Mouse (Mus musculus) induced T-regulatory cell, adult 2 months (primary cell): ENCODE data around the gene Psmc6.

Source experiments
- DNase-seq: peaks from one replicate; pipeline ENCODE4 v3.0.0-alpha.2; 2012; ENCODE audit warnings: low read depth

Gene Psmc6

DNA sequence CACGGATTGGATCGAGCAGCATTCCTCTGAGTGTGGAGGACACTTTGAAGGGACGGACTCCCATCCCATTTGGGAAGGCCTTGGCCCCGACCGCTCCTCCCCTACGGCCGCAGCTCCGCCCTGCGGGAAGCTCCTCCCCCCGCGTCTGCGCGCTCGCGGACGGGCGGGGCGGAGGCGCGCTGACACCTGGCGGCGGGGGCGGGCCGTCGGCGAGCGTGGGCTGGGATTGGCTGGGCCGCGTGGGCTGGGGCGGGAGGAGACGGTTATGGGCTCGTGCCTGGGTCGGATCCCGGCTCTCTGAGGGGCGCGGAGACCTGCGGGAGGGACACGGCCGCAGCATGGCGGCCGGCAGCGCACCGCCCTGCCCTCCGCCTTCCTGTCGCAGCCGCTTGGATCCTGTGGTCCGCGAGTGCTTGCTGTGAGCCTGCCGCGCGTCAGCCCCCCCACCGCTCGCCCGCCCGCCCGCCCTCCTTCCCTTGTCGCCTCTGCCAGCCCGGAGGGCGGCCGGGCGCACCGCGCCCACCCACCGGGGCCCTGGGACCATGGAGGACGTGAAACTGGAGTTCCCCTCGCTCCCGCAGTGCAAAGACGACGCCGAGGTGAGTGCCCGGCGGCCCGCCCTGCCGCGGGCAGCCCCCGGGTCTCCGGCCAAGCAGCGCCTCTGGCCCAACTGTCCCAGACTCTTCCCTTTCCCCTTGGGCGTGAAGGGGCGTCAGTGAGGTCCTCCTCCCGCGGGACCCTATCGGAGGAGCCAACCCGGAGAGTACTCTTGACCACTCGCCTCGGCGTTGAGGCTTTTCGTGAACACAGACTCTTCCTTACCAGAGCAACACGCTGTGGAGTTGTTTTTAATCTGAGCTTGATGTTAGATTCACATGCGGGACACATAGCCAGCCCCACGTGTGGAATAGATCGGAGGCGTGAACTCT is 21.6 kb downstream of the Psmc6 start, which contains the start of gene Styx:
Gene Styx, plus strand, starts transcription at position 163 of the 929 bp plus-strand sequence.
- DNase-seq, result peak; percentile 94

DNA sequence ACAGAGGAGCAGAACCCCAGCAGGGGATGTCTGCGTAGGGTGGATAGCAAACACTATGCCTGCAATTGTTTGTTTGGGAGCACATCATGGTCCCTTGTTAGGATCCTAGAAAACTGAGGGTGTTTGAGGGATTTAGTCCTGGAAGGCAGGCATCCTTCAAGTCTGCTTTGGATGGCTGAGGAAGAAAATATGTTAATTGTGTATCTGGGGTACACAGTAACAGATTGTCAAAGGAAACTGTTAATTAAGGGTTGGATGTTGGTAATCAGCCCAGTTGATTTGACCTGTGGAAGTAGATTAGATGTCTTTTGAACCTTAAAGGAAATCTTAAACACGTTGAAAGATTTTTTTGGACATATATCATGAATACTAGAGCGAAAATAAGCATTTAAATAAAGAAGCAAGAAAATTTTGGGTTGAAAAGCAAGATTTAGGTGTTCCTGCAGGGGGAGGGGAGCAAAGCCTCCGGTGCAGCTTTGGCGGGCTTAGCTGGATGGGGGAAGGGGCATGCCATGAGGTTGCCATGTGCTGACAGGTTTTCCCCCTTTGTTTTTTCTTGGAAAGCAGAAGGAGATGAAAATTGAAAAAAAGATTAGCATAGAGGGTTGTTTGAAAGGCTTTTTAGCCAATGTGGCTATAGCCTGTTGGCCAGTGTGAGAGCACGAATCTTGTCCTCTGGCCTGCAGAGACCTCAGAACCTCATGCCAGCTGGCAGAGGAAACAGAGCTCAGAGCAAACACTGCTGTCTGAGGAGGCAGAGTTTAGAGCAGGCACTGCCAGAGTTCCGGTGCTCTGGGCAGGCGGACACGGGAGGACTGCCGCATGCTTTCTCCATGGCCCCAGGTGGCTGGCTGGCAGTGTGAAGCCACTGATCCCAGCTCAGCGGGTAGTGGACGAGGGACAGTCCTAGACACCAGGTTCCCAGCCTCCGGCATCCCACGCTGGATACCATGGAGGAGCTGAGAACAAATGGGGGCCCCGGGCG is 34.9 kb downstream of the Psmc6 start:
- DNase-seq, result no peak

DNA sequence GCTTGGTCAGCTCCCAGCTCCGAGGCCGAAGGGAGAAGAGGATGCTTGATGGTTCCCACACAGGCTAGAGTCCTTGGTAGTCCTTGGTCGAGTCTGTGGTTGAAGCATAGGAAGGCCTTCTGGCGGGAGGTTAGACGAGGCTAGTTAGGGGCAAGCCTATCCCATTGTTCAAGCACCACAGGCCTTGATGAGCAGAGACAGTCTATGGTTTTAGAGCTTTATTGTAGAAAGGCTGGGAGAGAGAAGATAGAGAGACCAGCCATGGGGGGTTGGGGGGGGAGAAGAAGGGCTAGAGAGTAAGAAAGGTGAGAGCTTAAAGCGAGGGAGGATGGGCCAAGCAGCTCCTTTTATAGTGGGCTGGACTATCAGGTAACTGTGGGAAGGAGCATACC is 35.6 kb downstream of the Psmc6 start:
- no peak for DNase-seq

DNA sequence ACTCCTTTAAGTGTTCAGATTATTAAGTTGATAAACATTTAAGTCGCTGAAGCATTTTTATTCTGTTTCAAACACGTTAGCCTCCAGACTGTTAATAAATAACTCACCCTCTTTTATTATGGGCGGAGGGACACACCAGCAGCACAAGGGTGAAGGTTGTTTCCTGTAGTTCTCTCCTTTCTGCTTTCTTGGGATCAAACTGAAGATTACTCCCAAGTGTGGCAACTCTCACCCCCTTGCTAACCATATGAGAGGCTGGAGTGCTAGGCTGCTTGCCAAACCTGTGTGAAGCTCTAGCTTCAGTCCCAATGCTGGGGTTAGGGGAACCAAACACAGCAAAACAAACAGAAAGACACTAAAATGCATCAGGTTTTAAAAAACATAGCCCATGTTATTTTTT is 49.2 kb downstream of the Psmc6 start:
- no peak for DNase-seq

DNA sequence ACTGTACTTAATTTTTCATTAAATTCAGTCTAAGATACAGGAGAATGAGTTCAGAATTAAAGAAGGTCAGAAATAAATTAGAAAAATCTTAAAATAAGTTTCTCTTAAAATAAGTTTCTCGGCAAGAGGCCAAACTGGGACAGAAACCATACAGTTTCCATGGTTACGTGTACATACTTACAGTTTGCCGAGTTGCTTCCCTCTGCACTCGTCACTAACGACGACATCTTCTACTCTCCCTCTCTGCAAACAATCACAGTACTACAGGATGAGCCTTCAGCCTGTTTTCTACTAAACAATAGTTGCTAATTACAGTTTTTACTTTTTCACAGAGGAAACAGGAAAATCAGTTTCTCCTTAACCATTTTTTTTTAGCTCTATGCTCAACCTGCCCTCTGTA is 51.2 kb downstream of the Psmc6 start:
- DNase-seq, result no peak

DNA sequence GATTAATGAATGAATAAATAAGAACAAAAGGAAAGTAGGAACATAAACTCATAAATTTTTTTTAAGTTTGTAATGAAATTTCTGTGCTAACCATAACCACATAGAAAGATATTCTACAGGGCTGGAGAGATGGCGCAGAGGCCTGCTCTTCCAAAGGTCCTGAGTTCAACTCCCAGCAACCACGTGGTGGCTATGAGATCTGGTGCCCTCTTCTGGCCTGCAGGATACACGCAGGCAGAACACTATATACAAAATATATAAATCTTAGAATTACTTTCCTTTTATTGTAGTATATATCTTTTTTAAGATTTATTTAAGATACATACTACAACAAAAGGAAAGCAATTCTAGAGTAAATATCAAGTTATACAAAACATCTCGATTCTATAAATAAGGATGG is 53.3 kb downstream of the Psmc6 start:
- no peak for DNase-seq

DNA sequence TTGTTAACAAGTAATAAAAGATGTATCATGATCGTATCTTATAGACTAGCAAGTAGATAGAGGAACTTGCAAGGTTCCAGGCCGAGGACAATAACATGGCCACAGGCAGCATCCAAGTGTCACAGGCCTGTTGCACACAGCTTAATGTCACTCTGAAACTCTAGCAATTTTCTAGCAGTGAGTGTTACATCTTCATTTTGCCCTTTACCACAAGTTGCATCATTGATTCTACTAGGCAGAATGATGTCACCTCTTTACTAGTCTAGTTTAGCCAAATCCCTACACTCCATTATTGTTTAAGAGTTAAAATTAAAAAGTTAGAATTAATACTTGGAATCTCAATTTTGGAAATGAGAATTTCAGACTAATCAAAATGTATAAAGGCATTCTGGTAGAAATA is 56.0 kb downstream of the Psmc6 start:
- no peak for DNase-seq

DNA sequence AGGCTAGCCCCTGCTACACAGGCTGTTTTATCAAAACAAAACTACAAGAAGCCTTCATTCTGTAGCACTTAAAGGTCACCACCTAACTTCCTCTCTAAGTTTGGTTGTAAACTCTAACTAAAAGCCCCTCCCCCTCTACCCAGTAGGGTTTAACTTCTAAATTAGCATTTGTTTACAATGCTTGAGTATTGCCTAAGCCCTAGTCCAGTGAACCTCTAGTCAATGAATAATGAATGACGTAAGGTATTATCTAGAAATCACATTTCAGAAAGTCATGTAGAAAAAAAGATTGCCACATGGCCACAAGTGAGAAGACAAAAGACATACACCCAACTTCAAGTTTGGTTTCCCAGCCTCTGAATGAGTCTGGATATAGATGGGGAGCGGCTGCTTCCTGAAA is 57.9 kb downstream of the Psmc6 start:
- DNase-seq, result peak; percentile 74

DNA sequence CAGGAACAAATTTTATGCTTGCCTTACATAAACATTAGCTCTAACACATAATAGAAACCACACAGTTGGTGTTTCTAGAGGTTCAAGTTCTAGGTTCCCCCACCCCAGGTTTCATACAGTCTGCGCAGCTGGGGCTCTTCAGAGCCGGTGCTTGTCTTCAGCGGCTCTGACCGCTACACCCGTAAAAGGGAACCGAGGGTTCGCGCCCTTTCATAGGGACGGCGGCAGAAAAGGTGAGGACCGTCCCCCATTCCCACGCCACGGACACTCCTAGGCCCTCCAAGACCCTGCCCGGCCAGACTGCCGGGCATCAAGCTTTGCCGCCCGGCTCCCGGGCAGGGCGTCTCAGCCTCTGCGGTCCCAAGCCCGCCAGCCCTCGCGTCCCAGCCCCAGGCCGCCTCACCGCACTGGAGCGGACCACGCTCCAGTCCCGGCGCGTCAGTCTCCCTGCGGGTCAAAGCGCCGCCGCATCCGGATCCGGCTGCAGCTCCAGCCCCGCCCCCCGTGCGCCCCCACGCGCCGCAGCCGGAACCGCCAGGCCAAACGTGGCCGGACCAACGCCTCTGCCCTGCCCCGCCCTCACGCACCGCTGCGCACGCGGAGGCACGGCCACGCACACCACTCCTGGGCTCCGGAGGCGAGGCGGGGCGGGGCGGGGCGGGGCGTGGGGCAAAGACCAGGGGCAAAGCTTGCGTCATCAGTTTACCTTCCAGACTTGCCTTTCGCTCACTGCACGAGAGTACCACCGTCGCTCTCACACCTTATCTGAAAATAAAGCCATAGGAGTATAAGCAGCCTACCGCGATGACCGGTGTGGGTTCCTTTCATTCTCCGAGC is 59.0 kb downstream of the Psmc6 start:
- peak; percentile 88 for DNase-seq

DNA sequence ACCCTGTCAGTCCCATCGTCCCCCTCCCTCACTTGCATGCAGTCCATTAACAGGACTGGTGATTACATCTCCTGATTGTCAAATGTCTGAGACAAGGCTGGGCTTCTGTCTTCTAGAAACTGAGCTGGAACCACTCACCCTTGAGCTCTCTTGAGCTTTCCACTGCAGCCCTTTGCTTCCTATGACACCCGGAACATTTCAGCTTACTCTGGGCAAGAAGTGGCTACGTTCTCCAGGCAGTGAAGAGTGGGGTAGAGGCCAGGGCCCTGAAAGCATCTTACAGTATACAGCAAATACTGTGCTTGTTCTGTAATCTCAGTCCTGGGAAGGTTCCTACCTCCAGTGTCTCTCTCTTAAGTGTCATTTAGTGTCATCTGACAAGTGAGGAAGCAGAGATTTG is 59.6 kb downstream of the Psmc6 start:
- no peak for DNase-seq
